Mouse (Mus musculus): ENCODE measurements around the gene Coil.

Coil gene

DNA sequence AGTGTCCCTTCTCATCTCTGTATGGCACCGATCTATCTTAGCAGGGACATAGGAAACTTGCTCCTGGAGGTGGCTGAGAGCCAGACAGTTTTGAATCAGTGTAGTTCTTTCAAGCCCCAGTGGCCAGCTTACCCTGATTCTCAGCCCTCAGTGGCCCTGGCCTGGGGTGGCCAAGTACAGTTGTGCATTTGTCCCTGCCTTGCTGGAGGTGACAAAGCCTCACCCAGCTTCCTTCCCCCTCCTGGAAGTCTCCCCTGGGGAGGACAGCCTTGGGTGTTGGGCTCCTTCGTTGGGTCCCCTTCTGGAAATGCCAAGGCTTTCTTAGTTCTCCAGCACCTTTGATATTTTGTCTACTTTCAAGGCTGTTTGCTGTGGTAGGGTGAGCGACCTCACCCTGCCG lies 33.7 kb downstream of the Coil start:
- DNase-seq (ENCODE audit: low read depth, low spot score) = no peak

DNA sequence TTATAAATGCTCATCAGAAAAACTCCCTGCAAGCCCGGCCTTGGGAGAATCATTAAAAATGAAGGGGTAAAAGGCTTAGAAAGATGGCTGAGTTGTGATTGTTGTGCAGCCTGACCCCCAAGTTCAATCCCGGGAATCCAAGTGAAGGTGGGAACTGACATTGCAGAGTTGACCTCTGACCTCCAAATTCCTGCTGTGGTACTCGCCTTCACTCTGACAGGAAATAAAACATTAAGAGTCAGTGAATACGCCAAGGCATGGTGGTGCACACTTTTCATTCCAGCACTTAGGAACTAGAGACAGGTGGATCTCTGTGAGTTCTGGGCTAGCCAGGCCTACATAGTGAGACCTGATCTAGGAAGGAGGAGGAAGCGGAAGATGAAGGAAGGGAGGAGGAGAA lies 35.4 kb downstream of the Coil start:
- DNase-seq (ENCODE audit: low read depth, low spot score) = no peak

DNA sequence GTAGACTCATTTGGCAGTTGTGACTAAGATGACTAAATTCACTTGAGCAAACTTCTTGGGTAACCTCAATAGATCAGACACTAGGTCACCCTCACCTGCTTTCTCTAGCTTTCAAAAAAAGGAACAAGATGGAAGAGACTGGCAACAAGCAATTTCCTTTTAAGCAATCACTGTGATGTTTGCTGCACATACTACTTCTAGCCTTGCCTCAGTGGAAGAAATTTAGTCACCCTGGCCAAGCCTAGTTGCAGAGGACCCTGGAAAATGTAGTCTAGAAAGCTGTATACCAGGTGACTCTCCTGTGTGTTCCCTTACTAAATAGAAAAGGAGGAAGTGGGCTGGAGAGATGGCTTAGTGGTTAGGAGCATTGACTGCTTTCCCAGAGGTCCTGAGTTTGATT lies 36.4 kb downstream of the Coil start:
- DNase-seq (ENCODE audit: low read depth, low spot score) = no peak

DNA sequence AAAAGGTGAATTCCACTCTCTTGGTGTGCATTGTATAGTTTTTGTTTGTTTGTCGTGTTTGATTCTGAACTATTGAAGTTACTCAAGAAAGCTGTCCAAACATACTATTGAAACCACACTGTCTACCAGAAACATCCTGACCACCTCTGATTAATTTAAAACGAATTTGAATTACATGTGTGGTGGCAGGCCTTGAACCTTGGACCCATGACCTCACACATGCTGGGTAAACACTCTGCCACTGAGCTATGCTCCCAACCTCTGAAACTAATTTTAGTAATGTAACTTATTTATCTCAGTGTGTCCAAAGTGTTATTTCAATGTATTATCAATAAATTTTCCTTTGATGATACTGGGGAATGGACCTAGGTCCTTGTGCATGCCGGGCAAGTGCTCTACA lies 37.5 kb downstream of the Coil start:
- DNase-seq (ENCODE audit: low read depth, low spot score) = no peak

DNA sequence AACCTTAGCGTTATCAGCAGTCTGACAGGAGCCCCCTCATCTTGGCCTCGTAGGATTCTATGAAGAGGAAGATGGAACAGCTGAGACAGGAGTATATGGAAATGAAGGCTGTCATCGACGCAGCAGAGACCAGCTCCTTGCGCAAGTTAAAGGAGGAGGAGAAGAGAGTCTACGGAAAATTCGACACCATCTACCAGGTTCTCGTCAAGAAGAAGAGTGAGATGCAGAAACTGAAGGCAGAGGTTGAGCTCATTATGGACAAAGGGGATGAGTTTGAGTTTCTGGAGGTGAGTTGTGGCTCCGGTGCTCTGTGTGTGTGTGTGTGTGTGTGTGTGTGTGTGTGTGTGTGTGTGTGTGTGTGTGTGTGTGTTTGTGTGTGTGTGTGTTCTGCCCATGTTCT lies 39.0 kb downstream of the Coil start:
- DNase-seq (ENCODE audit: low read depth, low spot score) = no peak

DNA sequence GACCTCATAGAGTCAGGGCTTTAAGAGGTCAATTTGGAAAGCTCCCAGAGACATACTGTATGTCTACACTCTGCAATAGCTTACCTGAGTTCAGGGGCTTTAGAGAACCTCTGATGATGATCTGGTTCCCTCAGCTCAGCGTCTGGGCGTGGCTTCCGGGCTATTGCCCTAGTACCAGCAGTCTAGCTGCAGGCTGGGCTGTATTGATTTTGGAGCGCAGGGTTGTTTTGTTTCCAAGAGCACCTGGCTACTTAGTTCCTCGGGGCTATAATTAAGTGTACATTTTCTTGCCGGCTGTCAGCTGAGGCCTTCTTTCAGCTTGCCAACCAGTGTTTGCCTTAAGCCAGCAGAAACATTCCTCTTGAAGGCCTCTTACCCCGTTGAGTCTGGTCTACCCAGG lies 39.4 kb downstream of the Coil start:
- no peak for DNase-seq (ENCODE audit: low read depth, low spot score)

DNA sequence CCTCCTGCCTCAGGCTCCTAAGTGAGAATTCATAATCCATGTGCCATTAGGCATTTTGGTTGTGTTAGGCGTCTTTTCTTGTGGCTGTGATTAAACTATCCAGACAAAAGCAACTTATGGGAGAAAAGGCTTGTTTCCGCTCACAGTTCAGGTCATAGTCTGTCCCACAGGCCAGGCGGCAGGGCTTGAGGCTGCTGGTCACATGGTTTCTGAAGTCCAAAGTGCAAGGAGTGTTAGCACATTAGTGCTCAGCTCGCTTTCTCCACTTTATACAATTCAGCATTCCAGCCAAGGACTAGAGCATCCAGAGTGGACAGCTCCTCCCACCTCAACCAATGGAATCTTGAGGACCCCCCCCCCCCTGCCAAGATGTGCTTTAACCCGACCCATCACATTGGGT lies 42.2 kb downstream of the Coil start:
- DNase-seq (ENCODE audit: low read depth, low spot score) = no peak

DNA sequence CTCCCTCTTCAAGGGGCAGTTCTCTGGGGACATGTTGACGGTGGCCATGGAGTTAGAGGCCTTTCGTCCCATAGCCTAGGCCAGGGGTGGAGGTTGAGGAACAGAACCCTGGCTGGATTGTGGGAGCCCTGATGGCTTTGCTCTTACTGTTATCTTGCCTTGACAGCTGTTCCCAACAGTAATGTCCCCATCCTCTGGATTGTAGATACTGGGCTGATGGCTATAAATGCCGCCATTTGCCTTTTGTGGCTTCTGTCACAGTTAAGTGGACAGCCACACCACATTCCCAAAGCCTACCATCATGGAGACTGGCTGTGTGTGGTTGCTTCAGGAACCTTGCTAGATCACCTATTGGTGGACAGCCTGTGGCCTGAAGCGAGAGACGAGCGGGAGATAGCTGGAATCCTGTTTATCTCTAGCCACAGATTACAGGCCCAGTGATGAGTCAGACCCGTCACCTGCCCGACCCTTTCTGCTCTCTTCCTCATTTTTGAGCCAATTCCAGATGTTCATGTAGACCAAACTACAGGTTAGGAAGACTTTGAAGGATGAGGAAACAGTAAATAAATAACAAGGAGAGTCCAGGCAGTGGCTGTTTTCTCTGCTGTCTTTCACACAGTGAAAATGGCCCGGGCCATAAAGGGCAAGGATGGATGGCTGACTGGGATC lies 47.6 kb downstream of the Coil start:
- no peak for DNase-seq (ENCODE audit: low read depth, low spot score)

DNA sequence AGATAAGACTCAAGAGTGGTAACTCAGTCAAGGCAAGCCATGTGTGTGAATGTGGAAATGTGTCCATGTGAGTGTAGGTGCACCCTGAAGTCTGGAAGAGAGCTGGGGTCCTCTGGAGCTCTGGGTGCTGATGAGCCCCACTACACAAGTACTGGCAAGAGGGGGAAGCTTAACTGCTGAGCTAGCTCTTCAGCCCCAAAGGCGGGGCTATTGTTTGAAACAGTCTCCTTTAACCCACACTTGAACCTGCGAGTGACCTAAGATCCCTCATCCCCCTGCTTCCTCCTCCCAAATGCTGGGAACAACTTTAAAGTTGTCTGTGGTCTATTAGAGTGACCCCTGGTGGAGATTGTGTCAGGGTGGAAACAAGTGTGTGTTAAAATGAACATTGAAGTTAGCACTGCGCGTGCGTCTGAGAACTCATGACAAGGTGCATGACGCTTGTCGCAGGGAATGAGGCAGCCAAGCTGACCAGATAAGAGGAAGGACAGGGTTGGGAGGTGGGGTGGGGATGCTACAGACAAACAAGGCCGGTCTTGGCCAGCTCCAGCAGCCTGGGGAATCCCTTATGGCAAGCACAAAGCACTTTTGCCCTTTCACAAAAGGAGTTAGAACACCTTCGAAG lies 50.7 kb downstream of the Coil start:
- no peak for DNase-seq (ENCODE audit: low read depth, low spot score)

DNA sequence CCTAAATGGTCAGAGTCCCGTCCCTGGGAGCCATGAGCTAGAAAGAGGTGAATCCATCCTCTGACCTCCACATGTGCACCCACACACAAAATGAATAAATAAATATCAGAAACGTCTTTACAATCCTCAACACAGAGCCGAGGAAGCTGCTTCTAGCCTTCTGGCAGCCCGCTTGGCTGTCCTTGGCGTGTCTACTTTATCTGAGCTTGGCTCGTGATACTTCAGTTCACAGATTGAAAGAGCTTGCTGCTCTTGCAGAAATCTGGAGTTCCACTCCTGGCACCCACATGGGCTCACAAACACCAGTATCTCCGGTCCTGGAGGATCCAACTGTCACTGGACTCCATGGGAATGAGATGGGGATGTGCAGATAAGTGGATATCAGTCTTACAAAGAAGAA lies 51.6 kb downstream of the Coil start:
- DNase-seq (ENCODE audit: low read depth, low spot score) = no peak

DNA sequence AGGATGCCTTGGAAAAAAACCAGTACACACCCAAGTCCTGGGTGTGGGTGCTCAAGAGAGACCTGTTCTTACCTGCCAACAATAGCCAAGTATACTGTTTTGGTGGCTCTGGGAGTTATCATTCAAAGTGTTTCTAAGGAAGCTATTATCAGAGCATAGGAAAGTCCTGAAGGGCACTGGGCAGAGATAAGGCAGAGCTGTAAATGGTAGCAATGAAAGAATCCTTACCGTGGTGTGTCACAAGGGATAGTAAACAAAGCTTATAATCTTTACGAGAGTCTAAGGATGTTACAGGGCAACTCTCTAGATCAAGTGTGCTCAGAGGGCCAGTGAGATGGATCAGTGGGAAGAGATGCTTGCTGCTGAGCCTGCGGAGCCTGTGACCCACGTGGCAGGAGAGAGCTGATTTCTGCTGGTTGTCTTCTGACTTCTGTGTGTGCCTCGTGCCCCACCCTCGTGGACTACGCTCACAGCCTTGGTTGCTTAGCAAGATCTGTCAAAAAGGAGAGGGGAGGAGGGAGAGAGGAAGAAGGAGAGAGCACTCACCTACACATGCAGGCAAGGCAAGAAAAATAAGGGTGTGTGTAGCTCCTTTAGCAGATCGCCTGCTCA lies 52.2 kb downstream of the Coil start:
- DNase-seq (ENCODE audit: low read depth, low spot score) = peak; percentile 15

DNA sequence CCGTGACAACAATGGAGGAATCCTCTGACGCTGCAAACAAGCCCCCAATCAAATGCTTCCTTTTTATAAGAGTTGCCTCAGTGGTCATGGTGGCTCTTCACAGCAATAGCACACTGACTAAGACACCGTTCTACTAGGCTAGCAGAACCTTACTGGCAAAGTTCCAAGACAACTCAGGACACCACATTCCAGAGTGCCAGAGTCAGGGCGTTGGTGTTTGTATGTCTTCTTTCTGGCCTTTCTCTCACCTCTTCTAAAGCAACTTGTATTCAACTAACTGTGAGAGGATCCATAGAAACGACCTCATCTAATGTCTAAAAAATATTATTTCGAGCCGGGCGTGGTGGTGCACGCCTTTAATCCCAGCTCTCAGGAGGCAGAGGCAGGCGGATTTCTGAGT lies 53.4 kb downstream of the Coil start:
- no peak for DNase-seq (ENCODE audit: low read depth, low spot score)

DNA sequence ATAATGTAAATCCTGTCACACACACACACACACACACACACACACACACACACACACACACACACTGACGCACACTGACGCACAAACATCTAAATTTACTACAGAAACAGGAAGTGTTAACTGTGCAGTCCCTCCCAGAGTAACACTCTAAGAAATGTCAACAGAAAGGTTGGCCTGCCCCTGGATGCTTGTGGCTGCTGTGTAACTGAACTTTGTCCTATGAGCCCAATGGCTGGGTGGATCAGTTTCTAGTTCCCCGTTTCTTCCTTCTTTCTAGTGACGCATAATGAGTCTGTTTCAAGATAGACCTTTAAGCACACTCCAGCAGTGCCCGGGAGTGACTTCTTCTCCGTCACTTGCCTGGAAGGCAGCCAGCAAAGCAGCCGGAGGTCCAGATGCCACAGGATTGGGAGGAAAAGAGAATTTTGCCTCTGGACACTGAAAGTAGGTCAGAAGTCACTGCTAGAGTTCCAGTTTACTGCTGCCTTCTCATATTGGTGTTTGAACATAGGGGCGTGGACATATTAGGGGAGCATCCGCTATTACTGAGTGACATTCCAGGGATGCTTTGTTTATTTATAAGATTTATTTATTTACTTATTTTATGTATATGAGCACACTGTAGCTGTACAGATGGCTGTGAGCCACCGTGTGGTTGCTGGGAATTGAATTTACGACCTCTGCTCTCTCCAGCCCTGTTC lies 54.3 kb downstream of the Coil start:
- DNase-seq (ENCODE audit: low read depth, low spot score) = no peak

DNA sequence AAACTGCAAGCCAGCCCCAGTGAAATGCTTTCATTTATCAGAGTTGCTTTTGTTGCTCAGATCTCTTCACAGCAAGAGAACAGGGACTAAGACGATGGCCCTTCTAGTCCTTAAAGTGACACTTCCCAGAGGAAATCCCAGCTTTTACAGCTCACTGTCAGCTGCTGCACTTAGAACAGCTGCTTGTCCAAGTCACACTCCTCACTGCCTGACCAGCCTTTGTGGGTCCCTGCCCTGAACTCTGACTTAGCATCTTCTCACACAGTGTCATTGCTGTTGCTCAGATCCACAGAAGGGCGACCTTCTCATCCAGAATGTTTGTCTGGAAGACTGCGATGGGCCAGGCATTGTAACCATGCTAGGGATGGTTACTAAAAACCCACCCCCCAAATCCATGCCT lies 55.6 kb downstream of the Coil start:
- no peak for DNase-seq (ENCODE audit: low read depth, low spot score)

DNA sequence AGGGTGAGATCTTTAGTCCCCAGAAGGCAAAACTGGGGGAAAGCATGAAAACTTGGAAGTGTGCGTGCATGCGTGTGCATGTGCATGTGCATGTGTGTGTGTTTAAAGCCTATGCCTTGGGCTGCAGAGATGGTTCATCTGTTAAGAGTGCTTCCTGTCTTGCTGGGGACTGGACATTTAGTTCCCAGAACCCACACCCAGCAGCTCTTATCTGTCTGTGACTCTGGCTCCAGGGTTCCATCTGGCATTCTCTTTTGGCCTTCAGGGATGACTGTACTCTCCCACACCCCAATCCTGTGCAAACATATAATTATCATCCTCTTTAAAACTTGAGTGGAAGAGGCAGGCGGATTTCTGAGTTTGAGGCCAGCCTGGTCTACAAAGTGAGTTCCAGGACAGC lies 56.1 kb downstream of the Coil start:
- no peak for DNase-seq (ENCODE audit: low read depth, low spot score)

DNA sequence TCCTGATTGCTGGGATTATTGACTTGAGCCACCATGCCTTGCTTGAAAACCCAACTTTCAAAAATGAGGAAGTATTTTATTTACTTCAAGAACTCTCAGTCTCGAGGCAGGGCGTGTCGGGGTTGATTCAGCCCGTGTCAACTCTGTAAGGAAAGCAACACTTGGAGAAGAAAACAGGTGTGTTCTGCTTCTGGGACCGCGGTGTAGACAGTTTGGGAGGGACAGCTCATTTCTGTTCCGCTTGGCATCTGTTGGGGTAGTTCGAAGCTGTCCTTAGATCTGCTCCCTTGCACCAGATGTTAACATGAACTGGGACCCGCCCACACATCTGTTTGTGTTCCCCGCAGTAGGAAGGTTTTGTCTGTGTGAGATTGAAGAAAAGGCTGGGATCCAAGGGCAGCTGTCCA lies 57.9 kb downstream of the Coil start:
- no peak for DNase-seq (ENCODE audit: low read depth, low spot score)

DNA sequence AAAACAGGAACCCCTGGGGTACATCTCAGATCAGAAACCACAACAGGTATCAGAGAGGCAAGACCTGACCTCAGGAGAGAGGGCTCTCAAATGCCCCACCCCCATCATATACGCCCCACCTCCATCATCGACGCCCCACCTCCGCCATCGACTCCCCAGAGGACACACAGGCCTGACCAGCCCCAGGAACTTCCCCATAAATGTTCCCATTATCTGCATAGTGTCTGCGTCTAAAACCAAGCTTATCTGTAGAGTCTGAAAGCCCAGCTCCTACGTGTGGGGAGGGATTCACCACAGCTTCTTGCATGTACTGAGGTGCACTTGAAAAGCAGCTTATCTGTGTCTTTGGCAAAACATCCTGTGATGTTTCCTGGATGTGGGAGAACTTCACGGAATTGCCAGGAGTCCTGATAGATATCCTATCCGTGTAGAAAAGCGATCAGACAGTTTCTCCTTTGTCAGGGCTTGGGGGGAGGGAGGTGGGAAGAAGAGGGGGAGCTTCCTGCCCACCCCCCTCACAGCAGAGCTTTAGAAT lies 58.9 kb downstream of the Coil start:
- DNase-seq (ENCODE audit: low read depth, low spot score) = no peak

DNA sequence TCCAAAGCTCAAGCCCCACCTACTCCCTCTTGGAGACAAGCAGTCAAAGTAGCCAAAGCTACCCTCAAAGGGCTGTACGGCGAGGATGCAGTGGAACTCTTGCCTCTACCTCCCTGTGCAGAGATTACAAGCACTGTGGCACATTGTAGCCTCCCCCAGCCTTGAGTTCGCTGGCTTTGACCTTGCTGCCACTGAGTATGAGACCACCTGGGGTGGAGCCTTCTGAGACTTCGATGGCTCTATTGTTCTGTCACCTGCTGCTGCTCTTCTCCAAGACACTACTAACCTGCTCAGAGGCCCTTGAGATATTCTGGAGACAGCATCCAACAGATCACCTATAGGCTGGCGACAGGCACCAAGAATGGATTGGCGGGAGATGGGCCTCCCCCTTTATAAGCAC lies 60.5 kb downstream of the Coil start:
- DNase-seq (ENCODE audit: low read depth, low spot score) = no peak

DNA sequence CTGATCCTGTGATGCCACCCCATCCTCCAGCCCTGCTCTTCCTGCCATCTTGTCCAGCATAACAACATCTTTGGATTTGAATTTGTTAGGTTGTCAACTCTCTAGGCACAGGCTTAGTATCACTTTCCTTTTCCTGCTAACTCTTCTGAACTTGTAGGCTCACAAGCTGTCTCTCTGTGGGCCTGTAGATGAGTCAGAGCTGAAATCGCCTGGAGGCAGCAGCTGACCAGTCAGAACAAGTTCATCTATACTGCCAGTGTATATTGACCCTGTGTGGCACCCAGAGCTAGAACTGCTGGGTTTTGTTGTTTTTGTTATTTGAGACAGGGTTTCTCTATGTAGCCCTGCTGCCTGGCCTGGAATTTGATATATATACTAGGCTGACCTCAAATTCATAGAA lies 61.1 kb downstream of the Coil start:
- no peak for DNase-seq (ENCODE audit: low read depth, low spot score)

DNA sequence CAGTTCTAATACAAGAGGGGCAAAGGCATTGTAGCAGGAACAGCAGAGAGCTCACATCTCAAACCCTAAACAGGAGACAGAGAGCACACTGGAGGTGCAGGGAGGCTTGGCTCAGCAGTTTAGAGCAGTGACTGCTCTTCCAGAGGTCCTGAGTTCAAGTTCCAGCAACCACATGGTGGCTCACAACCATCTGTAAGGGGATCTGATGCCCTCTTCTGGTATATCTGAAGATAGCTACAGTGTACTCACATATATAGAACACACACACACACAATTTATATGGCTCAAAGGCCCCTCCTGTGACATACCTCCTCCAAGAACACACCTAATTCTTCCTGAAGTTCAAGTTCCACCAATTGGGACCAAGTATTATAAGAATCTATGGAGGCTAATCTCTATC lies 64.5 kb downstream of the Coil start:
- DNase-seq (ENCODE audit: low read depth, low spot score) = no peak

DNA sequence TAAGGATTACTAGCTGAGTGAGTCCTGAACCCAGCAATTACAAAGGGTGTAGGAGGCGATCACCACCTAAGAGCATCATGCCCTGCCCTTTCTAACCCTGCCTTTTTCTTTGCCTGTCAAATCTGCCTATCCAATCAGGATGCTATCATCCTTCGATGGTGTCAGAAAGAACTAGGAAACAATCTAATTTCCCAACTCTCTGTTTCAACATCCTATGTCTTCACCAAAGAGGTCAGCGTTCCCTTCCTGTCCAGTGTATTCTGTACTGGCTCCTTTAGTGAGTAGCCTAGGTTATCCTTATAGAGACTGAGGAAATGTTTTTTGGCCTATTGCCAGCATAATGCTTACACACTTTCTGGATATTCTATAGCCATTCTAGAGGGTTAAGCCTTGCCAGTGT lies 65.5 kb downstream of the Coil start:
- DNase-seq (ENCODE audit: low read depth, low spot score) = no peak

DNA sequence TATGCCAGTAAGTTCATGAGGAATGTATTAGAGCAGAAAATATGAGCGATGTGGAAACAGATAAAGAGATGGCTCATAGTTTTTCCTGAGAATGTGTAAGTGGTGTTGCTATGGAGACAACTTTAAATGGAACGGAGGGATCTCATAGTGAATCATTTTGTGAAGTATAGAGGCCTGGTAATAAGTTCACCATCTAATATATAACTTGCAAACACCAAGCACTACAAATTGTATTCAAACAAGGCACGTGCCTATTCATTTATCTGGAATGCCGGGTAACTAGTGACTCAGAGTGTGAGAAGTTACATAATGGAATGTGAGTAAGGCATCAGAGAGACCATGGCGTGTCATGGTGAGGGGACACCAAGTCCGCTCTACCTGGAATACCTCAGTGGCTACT lies 68.4 kb downstream of the Coil start:
- DNase-seq (ENCODE audit: low read depth, low spot score) = no peak

DNA sequence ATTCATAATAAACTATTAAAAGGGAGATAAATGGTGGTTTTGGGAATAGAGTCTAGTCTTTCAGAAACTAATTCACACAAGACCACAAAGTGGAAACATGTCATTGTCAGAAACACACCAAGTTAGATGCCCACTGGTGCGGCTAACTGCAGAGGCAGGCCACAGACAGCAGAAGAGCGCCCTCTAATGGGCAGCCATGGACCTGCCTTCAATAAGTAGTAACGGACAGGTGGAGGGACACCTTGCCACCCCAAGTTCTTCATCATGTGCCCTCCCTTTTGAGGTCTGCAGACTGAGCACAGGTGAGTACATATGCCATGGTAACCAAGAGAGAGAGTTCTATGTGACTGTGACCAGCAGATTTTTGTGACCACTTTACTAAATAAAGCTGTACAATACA lies 69.3 kb downstream of the Coil start:
- DNase-seq (ENCODE audit: low read depth, low spot score) = no peak

Data from telencephalon, adult 2 months (tissue).